Mouse (Mus musculus): ENCODE results near the gene Spint2.

DNA sequence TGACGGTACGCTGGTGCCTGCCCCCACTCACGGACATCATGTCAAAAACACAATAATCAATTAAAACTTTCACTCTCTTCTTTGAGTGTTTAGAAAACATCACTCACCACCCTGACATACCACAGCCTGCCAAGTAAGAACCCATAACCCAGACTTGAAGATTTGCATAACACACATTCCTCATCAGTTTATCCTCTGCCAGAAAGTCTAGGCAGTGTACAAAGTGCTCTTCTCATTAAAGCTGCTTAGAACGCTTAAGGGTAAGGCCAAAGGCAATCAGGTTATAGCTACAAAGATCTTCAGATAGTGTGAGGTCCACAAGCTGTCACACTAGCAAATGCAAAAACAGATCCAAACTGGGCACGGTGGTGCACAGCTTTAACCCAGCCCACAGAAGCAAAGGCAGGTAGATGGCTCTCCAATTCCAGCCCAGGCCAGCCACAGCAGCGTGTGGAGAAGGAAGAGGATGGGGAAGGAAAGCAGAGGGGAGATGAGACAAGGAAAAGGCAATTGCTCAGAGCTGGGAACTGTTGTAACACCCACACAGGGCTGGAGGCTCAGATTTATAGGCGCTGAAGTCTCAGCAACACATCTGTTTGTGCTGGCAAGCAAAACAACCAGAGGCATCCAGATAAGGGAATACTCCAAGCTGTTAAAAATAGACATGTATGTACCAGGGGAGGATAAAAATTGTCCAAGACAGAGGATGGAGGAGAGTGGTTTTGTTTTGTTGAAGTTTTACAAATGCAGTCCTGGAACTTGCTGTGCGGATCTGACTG lies 9.8 kb downstream of the Spint2 start:
- TF ChIP-seq GATA1 (IDR thresholded peaks at IDR 0.05; ENCODE audit: low read length) (no peak), TAL1 (IDR thresholded peaks at IDR 0.05; ENCODE audit: low read length) (no peak)

Measured in erythroblast, embryonic 14.5 days (primary cell).